Mouse (Mus musculus) lung, postnatal 36 days (tissue): ENCODE results near the gene Enpp7.

ENCODE experiments used
- DNase-seq: peaks from one replicate; pipeline ENCODE4 v3.0.0; 2022; ENCODE audit warnings: mixed read lengths

The Enpp7 gene

GRCm38 (mm10) chr11:118998540-118999265, 10.7 kb downstream of the Enpp7 start:
- peak; percentile 84 for DNase-seq

- no peak for DNase-seq
These were observed 11.4 kb downstream of the Enpp7 start for GRCm38 (mm10) chr11:118999361-118999804.

- DNase-seq, result no peak
These were observed 12.9 kb downstream of the Enpp7 start for GRCm38 (mm10) chr11:119000877-119001276.

- no peak for DNase-seq
These were observed 13.6 kb downstream of the Enpp7 start for GRCm38 (mm10) chr11:119001493-119002128.

GRCm38 (mm10) chr11:119005547-119006275, 17.7 kb downstream of the Enpp7 start:
- DNase-seq, result no peak

GRCm38 (mm10) chr11:119006462-119006861, 18.5 kb downstream of the Enpp7 start:
- DNase-seq, result no peak

- peak; percentile 64 for DNase-seq
These were observed 19.8 kb downstream of the Enpp7 start for GRCm38 (mm10) chr11:119007461-119008456.

GRCm38 (mm10) chr11:119014455-119014854, 26.5 kb downstream of the Enpp7 start:
- no peak for DNase-seq

- no peak for DNase-seq
These were observed 29.5 kb downstream of the Enpp7 start for GRCm38 (mm10) chr11:119017506-119017905.

- no peak for DNase-seq
These were observed 33.2 kb downstream of the Enpp7 start for GRCm38 (mm10) chr11:119021180-119021579.

GRCm38 (mm10) chr11:119022068-119022894, 34.3 kb downstream of the Enpp7 start:
- DNase-seq, result no peak

- DNase-seq, result peak; percentile 89
These were observed 35.1 kb downstream of the Enpp7 start, which contains the start of gene Cbx2 for GRCm38 (mm10) chr11:119022895-119023615. Gene Cbx2 (plus strand): TSS chr11:119022962.

GRCm38 (mm10) chr11:119023616-119023980, 35.6 kb downstream of the Enpp7 start:
- DNase-seq, result no peak

GRCm38 (mm10) chr11:119024260-119024659, 36.3 kb downstream of the Enpp7 start:
- no peak for DNase-seq

GRCm38 (mm10) chr11:119026203-119026602, 38.2 kb downstream of the Enpp7 start:
- DNase-seq, result peak; percentile 47

- DNase-seq, result peak; percentile 91
These were observed 46.0 kb downstream of the Enpp7 start for GRCm38 (mm10) chr11:119033874-119034558.

GRCm38 (mm10) chr11:119034635-119035034, 46.6 kb downstream of the Enpp7 start:
- no peak for DNase-seq

GRCm38 (mm10) chr11:119035094-119035685, 47.2 kb downstream of the Enpp7 start:
- no peak for DNase-seq

GRCm38 (mm10) chr11:119035686-119036165, 47.7 kb downstream of the Enpp7 start:
- DNase-seq, result no peak
